Mouse (Mus musculus): ENCODE measurements around the gene Rapsn.

GRCm38 (mm10) chr2:91069306-91070000 lies 34.0 kb downstream of the Rapsn start:
- no peak for TF ChIP-seq TAL1 (IDR thresholded peaks at IDR 0.05; ENCODE audit: low read length)
- no peak for TF ChIP-seq GATA1 (IDR thresholded peaks at IDR 0.05; ENCODE audit: low read length)

Measured in erythroblast, embryonic 14.5 days (primary cell).